Mouse (Mus musculus): ENCODE results near the gene Tle2.

DNA sequence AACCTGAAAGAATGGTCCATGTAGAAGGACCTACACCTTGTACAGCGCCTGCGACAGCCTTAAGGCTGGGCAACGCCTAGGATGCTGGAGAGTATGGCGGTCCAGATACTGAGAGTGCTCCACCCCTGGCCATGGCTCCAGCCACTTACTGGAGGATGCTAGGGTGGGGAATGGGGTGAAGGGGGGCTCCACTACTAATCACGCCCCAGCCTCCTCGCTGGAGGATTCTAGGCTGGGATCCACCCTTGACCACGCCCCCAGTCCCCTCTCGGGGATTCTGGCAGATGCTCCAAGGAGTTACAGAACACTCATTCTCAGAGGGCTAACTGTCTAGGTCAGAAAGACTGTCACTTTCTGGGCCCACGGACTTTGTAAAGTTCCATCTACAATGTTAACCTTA lies 1.4 kb upstream of the Tle2 start:
- no peak for TF ChIP-seq CTCF (conservative IDR thresholded peaks at IDR 0.05; ENCODE audit: low read length)
- TF ChIP-seq NANOG (IDR thresholded peaks at IDR 0.05; ENCODE audit: borderline replicate concordance, low read length) = no peak

All from E14TG2a.4 (cell line).